Mouse (Mus musculus) midbrain, embryonic 14.5 days (tissue): ENCODE results near the gene Zscan4c. TPM values are rescaled to one million over a fixed set of nuclear protein-coding genes. Genes with fewer than 3 reads are reported as not detected.
"Not testable (repeated sequence)": the region's sequence is repeated elsewhere in the genome, so short reads cannot be mapped to it uniquely, and the experiment has no call there.

Experiments
- ATAC-seq: fragments of 200-750 bp; cut with Nextera tagmentation; 2 replicates; pipeline ENCODE4 v1.8.0; 2017; ENCODE audit warnings: moderate number of reproducible peaks, moderate library complexity; ENCODE audit not compliant: low FRiP score, low TSS enrichment
- DNase-seq: peaks from one replicate; pipeline ENCODE4 v3.0.0-alpha.2; 2015
- H3K27ac ChIP-seq: fragments of 300-500 bp; sonication (generic); replicated peaks from 2 replicates; pipeline ENCODE4 v1.5.1; 2014; ENCODE audit warnings: mild to moderate bottlenecking, low read depth, low read length, moderate library complexity
- H3K27me3 ChIP-seq: fragments of 300-500 bp; sonication (generic); 2 replicates; pipeline ENCODE4 v1.6.1; 2014; ENCODE audit warnings: low read length, control low read depth, mixed read lengths; ENCODE audit not compliant: control insufficient read depth, insufficient read depth
- H3K36me3 ChIP-seq: fragments of 300-500 bp; sonication (generic); 2 replicates; pipeline ENCODE4 v1.6.1; 2014; ENCODE audit warnings: low read length, control low read depth; ENCODE audit not compliant: control insufficient read depth, insufficient read depth
- H3K4me1 ChIP-seq: fragments of 300-500 bp; sonication (generic); 2 replicates; pipeline ENCODE4 v1.6.1; 2014; ENCODE audit warnings: mild to moderate bottlenecking, antibody characterized with exemption, low read length, control low read depth; ENCODE audit not compliant: control insufficient read depth, insufficient read depth
- H3K4me2 ChIP-seq: fragments of 300-500 bp; sonication (generic); 2 replicates; pipeline ENCODE4 v1.6.1; 2014; ENCODE audit warnings: mild to moderate bottlenecking, low read length, moderate library complexity
- H3K4me3 ChIP-seq: fragments of 300-500 bp; sonication (generic); replicated peaks from 2 replicates; pipeline ENCODE4 v1.5.1; 2014; ENCODE audit warnings: low read depth, low read length
- H3K9ac ChIP-seq: fragments of 300-500 bp; sonication (generic); replicated peaks from 2 replicates; pipeline ENCODE4 v1.6.1; 2014; ENCODE audit warnings: mild to moderate bottlenecking, low read length, moderate library complexity
- H3K9me3 ChIP-seq: fragments of 300-500 bp; sonication (generic); 2 replicates; pipeline ENCODE4 v1.6.1; 2016; ENCODE audit warnings: low read length, control low read depth, mixed read lengths; ENCODE audit not compliant: control insufficient read depth
- WGBS: fragments of 180-500 bp; shearing (Covaris S2); extraction: QIAGEN DNeasy Blood & Tissue Kit; methylation state at CpG from one replicate; pipeline ENCODE4 v1.1.7; 2014; 5-methylcytosine and 5-hydroxymethylcytosine counted together
- microRNA-seq: library from miRNA; unstranded; fragments of <30 nt; microRNA quantifications from one replicate; pipeline ENCODE4, GENCODE M21; 2016
- polyA plus RNA-seq: library from polyadenylated mRNA; unstranded; fragments of >200 nt; fragmentation: Nextera tagmentation; extraction: Ambion mirVana; gene quantifications from 2 replicates; pipeline ENCODE4 v1.2.1, GENCODE M21; 2014

Zscan4c gene
- not detected in 2 replicates for polyA plus RNA-seq

- H3K9me3 ChIP-seq, H3K36me3 ChIP-seq, H3K27me3 ChIP-seq, H3K4me1 ChIP-seq, H3K4me3 ChIP-seq, ATAC-seq, H3K9ac ChIP-seq, H3K4me2 ChIP-seq, H3K27ac ChIP-seq, DNase-seq: not testable (repeated sequence)
- 91% methylated on average over 4 of the region's 4 CpGs for WGBS
These were observed at the start of gene Zscan4c for GRCm38 (mm10) chr7:11005445-11005844. Gene Zscan4c (plus strand): TSS chr7:11005745.

Small RNA genes lying within 50 kb of the gene (microRNA-seq; reads per million reads assigned to microRNA genes)
- gene Mir297-1 = not detected

Other genes with a start within 250 kb of the Zscan4c start
- gene Zscan4b, start 100.7 kb upstream of the Zscan4c start, polyA plus RNA-seq = not detected in 2 replicates
- gene Zscan4-ps1, start 63.9 kb downstream of the Zscan4c start, polyA plus RNA-seq = not detected in 2 replicates
- gene Zscan4d, start 160.4 kb downstream of the Zscan4c start, polyA plus RNA-seq = not detected in 2 replicates